Mouse (Mus musculus): ENCODE data around the gene Tgm1.

GRCm38 (mm10) chr14:55762001-55762821 lies 48.5 kb upstream of the Tgm1 start:
- peak; percentile 52 for TF ChIP-seq CTCF (IDR thresholded peaks at IDR 0.05; ENCODE audit: low read depth)
- no peak for TF ChIP-seq EP300 (optimal IDR thresholded peaks at IDR 0.05)
